Mouse (Mus musculus): ENCODE results near the gene Tifa. TPM values are rescaled to one million over a fixed set of nuclear protein-coding genes. Genes with fewer than 3 reads are reported as not detected.

Tifa gene
- polyA plus RNA-seq, 1 experiment = 14.3 TPM

DNA sequence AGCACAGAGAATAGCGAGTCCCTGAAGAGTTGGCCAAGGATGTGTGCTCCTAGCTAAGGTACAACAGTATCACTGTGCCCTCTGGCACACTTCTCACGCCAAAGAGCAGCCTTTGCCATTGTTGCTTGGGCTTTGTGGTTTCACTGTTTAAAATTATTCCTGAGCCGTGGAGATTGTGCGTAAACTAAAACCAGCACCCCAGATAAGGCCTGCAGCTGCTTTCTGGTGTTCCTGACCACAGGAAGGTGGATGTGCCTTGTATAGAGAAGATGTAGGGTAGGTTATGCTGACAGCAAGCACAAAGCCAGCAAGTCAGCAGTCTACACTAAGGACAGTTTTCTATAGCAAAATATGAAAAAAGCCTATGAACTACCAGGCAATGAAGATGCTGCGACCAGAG is 31.6 kb downstream of the Tifa start:
- H3K27me3 ChIP-seq (ENCODE audit: control insufficient read depth, insufficient read depth, low read length) = no peaks in the 10 kb centered on the region
- TF ChIP-seq CTCF (IDR thresholded peaks at IDR 0.05; ENCODE audit: extremely low read depth, insufficient read depth, insufficient read length, insufficient replicate concordance) = no peak
- TF ChIP-seq POLR2A (IDR thresholded peaks at IDR 0.05; ENCODE audit: low read depth, low read length) = no peak
- no peak overlapping the region for H3K27ac ChIP-seq (ENCODE audit: insufficient read depth, low read length)
- DNase-seq (ENCODE audit: low read depth in 1 of 2, low spot score in 2 of 2) = no peak
- H3K36me3 ChIP-seq (ENCODE audit: control insufficient read depth, insufficient read depth, low read length) = peaks cover 9% of the 10 kb centered on the region; the same call in 1 of the 2 replicates
- 60% methylated on average over 5 of the region's 5 CpGs for WGBS
- no peak overlapping the region for H3K4me3 ChIP-seq (ENCODE audit: extremely low read depth, insufficient read depth, insufficient read length)
- peaks cover 12% of the 10 kb centered on the region; the same call in 1 of the 2 replicates for H3K4me1 ChIP-seq (ENCODE audit: control insufficient read depth, insufficient read depth, insufficient read length)

DNA sequence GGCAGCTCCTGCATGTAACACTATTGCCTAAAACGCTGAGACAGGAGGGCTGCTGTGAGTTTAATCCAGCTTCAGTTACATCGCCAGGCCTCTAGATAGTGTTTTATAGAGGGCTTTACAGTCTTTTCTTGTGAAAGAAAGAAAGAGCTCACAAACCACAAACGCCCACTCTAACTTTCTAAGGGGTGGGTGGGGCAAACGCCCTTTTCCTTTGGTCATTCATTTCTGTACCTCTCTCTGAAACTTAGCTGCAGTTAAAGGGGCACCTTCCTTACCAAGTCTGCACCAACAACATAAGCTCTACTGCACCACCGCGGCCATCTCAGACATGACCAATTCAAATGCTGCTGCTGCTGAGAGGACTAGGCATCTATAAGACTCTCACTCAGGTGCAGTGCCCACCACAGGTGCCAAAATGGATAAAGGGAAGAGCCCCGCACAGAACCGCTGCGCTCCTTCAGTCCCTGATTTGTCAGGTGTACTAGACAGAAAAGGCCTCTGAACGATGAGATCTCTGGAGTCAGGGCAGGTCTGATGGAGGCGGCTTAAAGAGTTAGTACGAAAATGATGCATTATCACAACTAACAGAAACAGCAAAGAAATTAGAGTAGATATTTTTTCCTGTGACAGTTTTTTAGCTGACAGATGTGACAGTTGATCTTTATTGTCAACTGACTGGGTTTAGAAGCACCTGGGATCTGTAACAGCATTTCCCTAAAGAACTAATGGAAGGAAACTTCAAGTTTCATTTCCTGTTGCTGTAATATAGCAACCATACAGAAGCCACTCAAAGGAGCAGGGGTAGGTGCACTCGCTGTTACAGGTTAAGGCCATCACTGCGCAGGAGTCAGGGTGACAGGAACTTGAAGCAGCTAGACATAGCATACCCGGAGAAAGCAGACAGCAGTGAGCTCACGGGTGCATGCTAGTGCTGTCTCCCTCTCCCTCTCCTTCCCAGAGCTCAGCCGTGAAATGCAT is 34.6 kb downstream of the Tifa start:
- TF ChIP-seq POLR2A (IDR thresholded peaks at IDR 0.05; ENCODE audit: low read depth, low read length) (no peak), CTCF (IDR thresholded peaks at IDR 0.05; ENCODE audit: extremely low read depth, insufficient read depth, insufficient read length, insufficient replicate concordance) (no peak)
- Histone ChIP-seq H3K36me3 (ENCODE audit: control insufficient read depth, insufficient read depth, low read length) (0 out of 2 replicates have a peak, but pooled peaks cover 7% of the 10 kb centered on the region), H3K4me3 (ENCODE audit: extremely low read depth, insufficient read depth, insufficient read length) (peak overlapping the region; percentile 9; the same call in 1 of the 2 replicates), H3K4me1 (ENCODE audit: control insufficient read depth, insufficient read depth, insufficient read length) (peaks cover 12% of the 10 kb centered on the region; the same call in 1 of the 2 replicates), H3K27ac (ENCODE audit: insufficient read depth, low read length) (peak overlapping the region; percentile 79), H3K27me3 (ENCODE audit: control insufficient read depth, insufficient read depth, low read length) (no peaks in the 10 kb centered on the region)
- DNase-seq (ENCODE audit: low read depth in 1 of 2, low spot score in 2 of 2) = peak; percentile 43 to 49
- WGBS = 24% methylated on average over 17 of the region's 17 CpGs

DNA sequence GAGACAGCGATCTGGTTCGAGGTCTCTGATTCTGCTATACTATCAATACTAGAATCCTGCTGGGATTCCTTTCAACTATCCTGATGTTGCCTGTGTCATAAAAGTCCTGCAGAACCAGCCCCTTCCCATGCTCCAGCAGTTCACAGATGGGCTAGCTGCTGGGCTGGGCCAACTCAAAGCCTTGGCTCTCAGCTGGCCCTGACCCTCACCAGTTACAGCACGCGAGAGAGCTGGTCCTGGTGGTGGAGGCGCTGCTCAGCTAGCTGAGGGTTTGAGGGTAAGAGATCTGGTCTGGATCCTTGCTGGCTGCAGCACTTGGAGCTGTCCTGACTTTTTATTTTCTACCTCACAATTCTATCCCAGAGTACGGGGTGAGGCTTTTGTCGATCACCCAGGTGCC is 36.9 kb downstream of the Tifa start:
- DNase-seq (ENCODE audit: low read depth in 1 of 2, low spot score in 2 of 2) = no peak
- Histone ChIP-seq H3K36me3 (ENCODE audit: control insufficient read depth, insufficient read depth, low read length) (0 out of 2 replicates have a peak, but pooled peaks cover 3% of the 10 kb centered on the region), H3K27me3 (ENCODE audit: control insufficient read depth, insufficient read depth, low read length) (no peaks in the 10 kb centered on the region), H3K4me3 (ENCODE audit: extremely low read depth, insufficient read depth, insufficient read length) (no peak overlapping the region), H3K4me1 (ENCODE audit: control insufficient read depth, insufficient read depth, insufficient read length) (peaks cover 12% of the 10 kb centered on the region; the same call in 1 of the 2 replicates), H3K27ac (ENCODE audit: insufficient read depth, low read length) (no peak overlapping the region)
- 91% methylated on average over 7 of the region's 7 CpGs for WGBS
- TF ChIP-seq POLR2A (IDR thresholded peaks at IDR 0.05; ENCODE audit: low read depth, low read length) (no peak), CTCF (IDR thresholded peaks at IDR 0.05; ENCODE audit: extremely low read depth, insufficient read depth, insufficient read length, insufficient replicate concordance) (no peak)

DNA sequence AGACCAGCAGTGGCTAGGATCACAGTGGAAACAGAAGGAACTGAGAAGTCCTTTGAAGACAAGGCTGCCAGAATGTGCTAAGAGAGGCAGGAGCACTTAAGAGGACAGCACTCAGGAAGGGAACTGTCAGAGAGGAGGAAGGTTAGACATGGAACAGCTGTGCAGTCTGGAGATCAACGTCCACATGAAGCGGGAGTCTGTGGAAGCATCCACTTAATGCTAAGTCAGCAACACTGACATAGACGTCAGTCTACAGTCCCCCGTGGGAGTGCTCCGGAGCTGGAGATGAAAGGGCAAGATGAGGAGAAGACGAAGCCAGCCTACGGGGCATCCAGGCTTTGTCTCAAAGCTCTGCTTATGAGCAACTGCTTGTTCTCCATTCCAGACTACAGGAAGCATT is 37.5 kb downstream of the Tifa start:
- TF ChIP-seq POLR2A (IDR thresholded peaks at IDR 0.05; ENCODE audit: low read depth, low read length) (no peak), CTCF (IDR thresholded peaks at IDR 0.05; ENCODE audit: extremely low read depth, insufficient read depth, insufficient read length, insufficient replicate concordance) (no peak)
- WGBS = 59% methylated on average over 7 of the region's 7 CpGs

DNA sequence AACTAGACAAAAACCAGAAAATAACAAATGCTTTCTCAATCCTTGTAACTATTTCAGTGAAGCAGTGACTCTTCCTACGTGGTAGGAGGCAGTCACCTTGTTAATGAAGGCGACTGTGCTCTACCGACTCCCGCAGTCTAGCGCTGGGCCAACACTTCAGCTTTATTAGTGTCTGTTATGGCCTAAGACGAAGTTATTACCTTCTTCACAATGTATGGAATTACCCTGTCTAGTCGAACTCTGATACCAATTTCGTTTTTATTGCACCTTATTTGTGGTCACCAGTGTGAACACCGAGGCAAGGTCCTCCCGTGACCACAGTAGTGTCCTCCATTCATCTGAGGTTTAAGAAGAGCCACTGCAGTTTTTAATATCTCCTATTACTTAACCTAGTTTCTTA is 40.6 kb downstream of the Tifa start:
- Histone ChIP-seq H3K27me3 (ENCODE audit: control insufficient read depth, insufficient read depth, low read length) (no peaks in the 10 kb centered on the region), H3K4me3 (ENCODE audit: extremely low read depth, insufficient read depth, insufficient read length) (no peak overlapping the region), H3K27ac (ENCODE audit: insufficient read depth, low read length) (no peak overlapping the region), H3K4me1 (ENCODE audit: control insufficient read depth, insufficient read depth, insufficient read length) (peaks cover 2% of the 10 kb centered on the region; the same call in 1 of the 2 replicates), H3K36me3 (ENCODE audit: control insufficient read depth, insufficient read depth, low read length) (no peaks in the 10 kb centered on the region)
- TF ChIP-seq CTCF (IDR thresholded peaks at IDR 0.05; ENCODE audit: extremely low read depth, insufficient read depth, insufficient read length, insufficient replicate concordance) = no peak
- no peak for TF ChIP-seq POLR2A (IDR thresholded peaks at IDR 0.05; ENCODE audit: low read depth, low read length)
- DNase-seq (ENCODE audit: low read depth in 1 of 2, low spot score in 2 of 2) = no peak
- WGBS = 93% methylated on average over 10 of the region's 10 CpGs

More for the DNA sequence above, 37.5 kb downstream of the Tifa start:
- peaks cover 12% of the 10 kb centered on the region; the same call in 1 of the 2 replicates for H3K4me1 ChIP-seq (ENCODE audit: control insufficient read depth, insufficient read depth, insufficient read length)
- no peaks in the 10 kb centered on the region for H3K36me3 ChIP-seq (ENCODE audit: control insufficient read depth, insufficient read depth, low read length)
- no peaks in the 10 kb centered on the region for H3K27me3 ChIP-seq (ENCODE audit: control insufficient read depth, insufficient read depth, low read length)
- H3K27ac ChIP-seq (ENCODE audit: insufficient read depth, low read length) = no peak overlapping the region
- no peak for DNase-seq (ENCODE audit: low read depth in 1 of 2, low spot score in 2 of 2)
- H3K4me3 ChIP-seq (ENCODE audit: extremely low read depth, insufficient read depth, insufficient read length) = no peak overlapping the region

DNA sequence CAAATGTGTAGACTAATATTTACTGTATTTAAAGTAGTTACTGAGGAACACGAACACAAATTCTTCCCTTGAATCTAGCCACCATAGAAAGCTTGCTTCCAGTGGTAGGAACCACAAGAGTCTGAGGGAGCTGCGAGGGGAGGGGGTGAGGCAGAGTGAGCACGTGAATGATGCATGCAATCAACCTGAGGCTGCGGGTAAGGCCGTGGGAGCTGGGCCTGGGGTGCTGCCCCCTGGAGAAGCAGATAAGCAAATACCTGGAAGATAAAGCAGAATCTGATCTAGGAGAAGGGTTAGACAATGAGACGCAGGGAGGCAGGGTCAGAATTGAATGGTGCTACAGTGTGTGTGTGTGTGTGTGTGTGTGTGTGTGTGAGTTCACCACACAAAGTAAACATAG is 41.5 kb downstream of the Tifa start:
- Histone ChIP-seq H3K27ac (ENCODE audit: insufficient read depth, low read length) (no peak overlapping the region), H3K4me3 (ENCODE audit: extremely low read depth, insufficient read depth, insufficient read length) (no peak overlapping the region), H3K27me3 (ENCODE audit: control insufficient read depth, insufficient read depth, low read length) (no peaks in the 10 kb centered on the region), H3K4me1 (ENCODE audit: control insufficient read depth, insufficient read depth, insufficient read length) (peaks cover 2% of the 10 kb centered on the region; the same call in 1 of the 2 replicates), H3K36me3 (ENCODE audit: control insufficient read depth, insufficient read depth, low read length) (no peaks in the 10 kb centered on the region)
- 57% methylated on average over 6 of the region's 6 CpGs for WGBS
- TF ChIP-seq CTCF (IDR thresholded peaks at IDR 0.05; ENCODE audit: extremely low read depth, insufficient read depth, insufficient read length, insufficient replicate concordance) = peak; percentile 9; the same call in 1 of the 2 replicates
- TF ChIP-seq POLR2A (IDR thresholded peaks at IDR 0.05; ENCODE audit: low read depth, low read length) = no peak
- DNase-seq (ENCODE audit: low read depth in 1 of 2, low spot score in 2 of 2) = no peak
